Mouse (Mus musculus) heart, postnatal 4 days (tissue): ENCODE results near the gene Rxfp1. TPM values are rescaled to one million over a fixed set of nuclear protein-coding genes. Genes with fewer than 3 reads are reported as not detected.

Experiments used
- DNase-seq: peaks from one replicate; pipeline ENCODE4 v3.0.0; 2021
- total RNA-seq, 2 experiments: library from RNA; stranded (reverse); gene quantifications; 2 replicates each; pipeline ENCODE4 v1.2.3; 2021

Rxfp1 gene
- total RNA-seq, 2 experiments from 2014 or later, result 9.3 to 13.3 TPM

GRCm38 (mm10) chr3:79670556-79670955 lies 67.1 kb downstream of the Rxfp1 start:
- no peak for DNase-seq

- peak; percentile 56 for DNase-seq
Measured at GRCm38 (mm10) chr3:79664787-79665408, 72.8 kb downstream of the Rxfp1 start.

- DNase-seq, result no peak
Measured at GRCm38 (mm10) chr3:79656682-79657081, 81.0 kb downstream of the Rxfp1 start.

GRCm38 (mm10) chr3:79652129-79652528 lies 85.6 kb downstream of the Rxfp1 start:
- DNase-seq, result no peak

- DNase-seq, result peak; percentile 84
Measured at GRCm38 (mm10) chr3:79629416-79629730, 108.3 kb downstream of the Rxfp1 start, which contains the start of gene Etfdh. Etfdh (minus strand) TSS chr3:79629500.

- peak; percentile 94 for DNase-seq
Measured at GRCm38 (mm10) chr3:79628561-79629415, 108.9 kb downstream of the Rxfp1 start, which contains the start of gene 4930579G24Rik. 4930579G24Rik (plus strand) TSS chr3:79629079.

- DNase-seq, result no peak
Measured at GRCm38 (mm10) chr3:79628182-79628560, 109.5 kb downstream of the Rxfp1 start.

GRCm38 (mm10) chr3:79627484-79628181 lies 110.0 kb downstream of the Rxfp1 start:
- no peak for DNase-seq

- no peak for DNase-seq
Measured at GRCm38 (mm10) chr3:79609886-79610285, 127.8 kb downstream of the Rxfp1 start.

- DNase-seq, result peak; percentile 21
Measured at GRCm38 (mm10) chr3:79595468-79595867, 142.2 kb downstream of the Rxfp1 start.

- DNase-seq, result no peak
Measured at GRCm38 (mm10) chr3:79591793-79592471, 145.7 kb downstream of the Rxfp1 start.

Other genes starting within 250 kb of the Rxfp1 start
- 10 to 100 TPM; 17.8 to 19.4 TPM for gene Fnip2, start 170.1 kb downstream of the Rxfp1 start, total RNA-seq
- gene Ppid, start 146.5 kb downstream of the Rxfp1 start, total RNA-seq, result 10 to 100 TPM; 40.1 to 48.0 TPM
- gene 4930579G24Rik, start 108.8 kb downstream of the Rxfp1 start, total RNA-seq, result 10 to 100 TPM; 11.9 to 14.9 TPM
- gene Etfdh, start 108.4 kb downstream of the Rxfp1 start, total RNA-seq, result 100 to 1,000 TPM; 385 to 407 TPM
- 10 to 100 TPM; 10.4 to 10.6 TPM for gene Tmem144, start 114.9 kb upstream of the Rxfp1 start, total RNA-seq
- 100 to 1,000 TPM; 116 to 133 TPM for gene Fam198b, start 146.7 kb upstream of the Rxfp1 start, total RNA-seq